Comparison of ENCODE assay signal across 9 mouse cellular contexts in genomic region chr1:194739894-194740293, GRCm38 (mm10).
DNase-seq lines count a peak whose midpoint lies in the region; ATAC-seq and TF ChIP-seq lines count a peak whose summit lies in the region.
"Had no signal": no experiment of that assay in that cellular context is flagged by ENCODE, and none has a peak within 500 bp of the region (broad histone marks: within the 10 kb centered on the region; RNA-seq: fewer than 3 reads in every experiment).

No protein-coding gene starts in this region.

- DNase-seq in lung, adult 18-20 months = peak; percentile 44 to 54
- DNase-seq in lung, adult 2 months = no peak
- peak; percentile 64 for DNase-seq in gastrocnemius, postnatal 14 days
- no peak for DNase-seq in layer of hippocampus, adult 18-20 months (ENCODE audit: low spot score in 2 of 2)
- DNase-seq in kidney, adult 2 months = no peak

- TF ChIP-seq POLR2A in lung, adult 2 months (IDR thresholded peaks at IDR 0.05; ENCODE audit: borderline replicate concordance, extremely low read depth, low read depth, low read length) = no peak
- TF ChIP-seq POLR2A in kidney, adult 2 months (IDR thresholded peaks at IDR 0.05; ENCODE audit: low read depth, low read length) = no peak

- H3K36me3 ChIP-seq in limb, embryonic 12.5 days = no peaks in the 10 kb centered on the region
- no peaks in the 10 kb centered on the region for H3K36me3 ChIP-seq in neural tube, embryonic 14.5 days (ENCODE audit: control insufficient read depth, insufficient read depth, low read length)
- H3K36me3 ChIP-seq in intestine, embryonic 15.5 days = no peaks in the 10 kb centered on the region
- no peaks in the 10 kb centered on the region for H3K36me3 ChIP-seq in kidney, adult 2 months (ENCODE audit: control insufficient read depth, insufficient read depth, low read length)

- no peak for TF ChIP-seq CTCF in lung, adult 2 months (IDR thresholded peaks at IDR 0.05; ENCODE audit: insufficient read depth, low read length)
- no peak for TF ChIP-seq CTCF in kidney, adult 2 months (conservative IDR thresholded peaks at IDR 0.05; ENCODE audit: insufficient read depth, insufficient read length, low read depth, low read length)

- intact Hi-C loops in gastrocnemius, postnatal 14 days (cut with DNase I; ENCODE audit: low total_unique reads) = no loop called here

- H3K4me3 ChIP-seq in lung, adult 2 months (replicated peaks; ENCODE audit: extremely low read depth, low read depth, low read length) = no peak overlapping the region
- H3K4me3 ChIP-seq in limb, embryonic 12.5 days (replicated peaks) = no peak overlapping the region
- no peak overlapping the region for H3K4me3 ChIP-seq in neural tube, embryonic 14.5 days (ENCODE audit: low read depth, low read length)
- no peak overlapping the region for H3K4me3 ChIP-seq in intestine, embryonic 15.5 days (replicated peaks)
- no peak overlapping the region for H3K4me3 ChIP-seq in kidney, adult 2 months (ENCODE audit: insufficient read depth, low read depth, low read length)

- H3K9me3 ChIP-seq in limb, embryonic 12.5 days = no peaks in the 10 kb centered on the region
- H3K9me3 ChIP-seq in neural tube, embryonic 14.5 days (ENCODE audit: control insufficient read depth, low read length) = no peaks in the 10 kb centered on the region
- no peaks in the 10 kb centered on the region for H3K9me3 ChIP-seq in intestine, embryonic 15.5 days

- no peak overlapping the region for H3K4me2 ChIP-seq in limb, embryonic 12.5 days
- H3K4me2 ChIP-seq in neural tube, embryonic 14.5 days (ENCODE audit: low read depth, low read length) = no peak overlapping the region
- no peak overlapping the region for H3K4me2 ChIP-seq in intestine, embryonic 15.5 days (replicated peaks)

- no peak overlapping the region; the same call in 1 of the 2 replicates for H3K27ac ChIP-seq in limb, embryonic 12.5 days
- H3K27ac ChIP-seq in neural tube, embryonic 14.5 days (ENCODE audit: low read depth, low read length) = peak overlapping the region; percentile 12; the same call in 1 of the 2 replicates
- H3K27ac ChIP-seq in intestine, embryonic 15.5 days = no peak overlapping the region
- H3K27ac ChIP-seq in kidney, adult 2 months (ENCODE audit: insufficient read depth, low read depth, low read length) = no peak overlapping the region
- H3K27ac ChIP-seq: liver, embryonic 14.5 days had no signal

- peaks cover 3% of the 10 kb centered on the region; the same call in 1 of the 2 replicates for H3K4me1 ChIP-seq in lung, adult 2 months (ENCODE audit: control insufficient read depth, insufficient read depth, low read length)
- H3K4me1 ChIP-seq in limb, embryonic 12.5 days (replicated peaks) = peaks cover 14% of the 10 kb centered on the region
- H3K4me1 ChIP-seq in neural tube, embryonic 14.5 days (ENCODE audit: control insufficient read depth, insufficient read depth, low read length) = peaks cover 20% of the 10 kb centered on the region
- H3K4me1 ChIP-seq in intestine, embryonic 15.5 days (replicated peaks) = no peaks in the 10 kb centered on the region
- H3K4me1 ChIP-seq in kidney, adult 2 months (ENCODE audit: control insufficient read depth, insufficient read depth, low read length) = no peaks in the 10 kb centered on the region

- peak; percentile 72 for ATAC-seq in limb, embryonic 12.5 days (ENCODE audit: insufficient number of reproducible peaks, insufficient read depth, low FRiP score, low TSS enrichment, low read depth)
- ATAC-seq in neural tube, embryonic 14.5 days (ENCODE audit: low read depth) = peak; percentile 62
- ATAC-seq in intestine, embryonic 15.5 days = no peak

- H3K27me3 ChIP-seq in limb, embryonic 12.5 days = no peaks in the 10 kb centered on the region
- H3K27me3 ChIP-seq in neural tube, embryonic 14.5 days (ENCODE audit: control insufficient read depth, insufficient read depth, low read length) = no peaks in the 10 kb centered on the region
- H3K27me3 ChIP-seq in intestine, embryonic 15.5 days (replicated peaks) = no peaks in the 10 kb centered on the region
- no peaks in the 10 kb centered on the region for H3K27me3 ChIP-seq in kidney, adult 2 months (replicated peaks; ENCODE audit: control insufficient read depth, insufficient read depth, low read length)

- H3K9ac ChIP-seq in limb, embryonic 12.5 days (replicated peaks) = no peak overlapping the region
- H3K9ac ChIP-seq in neural tube, embryonic 14.5 days (replicated peaks; ENCODE audit: low read depth, low read length) = no peak overlapping the region
- no peak overlapping the region for H3K9ac ChIP-seq in intestine, embryonic 15.5 days
- H3K9ac ChIP-seq: liver, embryonic 14.5 days had no signal

Comparison
In these comparisons a context has a peak if more than half of its experiments do, and no peak if none do; other contexts are left out.
1. DNase-seq: peak in lung, adult 18-20 months (2 of 2) and gastrocnemius, postnatal 14 days (single experiment); none in lung, adult 2 months (single experiment), layer of hippocampus, adult 18-20 months (0 of 2) and kidney, adult 2 months (single experiment).